Mouse (Mus musculus) thymus, adult 2 months (tissue): Measurements from ENCODE around the gene Xirp2. TPM values are rescaled to one million over a fixed set of nuclear protein-coding genes. Genes with fewer than 3 reads are reported as not detected.
"Not testable (repeated sequence)": the region's sequence is repeated elsewhere in the genome, so short reads cannot be mapped to it uniquely, and the experiment has no call there.

ENCODE experiments used
- DNase-seq: peaks from one replicate; pipeline ENCODE4 v3.0.0; 2021
- H3K27ac ChIP-seq: fragments of 200-500 bp; 2 replicates; pipeline ENCODE4 v1.5.1; 2012; ENCODE audit warnings: low read length, control low read depth; ENCODE audit not compliant: control insufficient read depth, insufficient read depth
- H3K27me3 ChIP-seq: fragments of 200-500 bp; 2 replicates; pipeline ENCODE4 v1.6.1; 2012; ENCODE audit warnings: mild to moderate bottlenecking, low read length, moderate library complexity, mixed read lengths; ENCODE audit not compliant: control insufficient read depth, insufficient read depth
- H3K36me3 ChIP-seq: fragments of 200-500 bp; 2 replicates; pipeline ENCODE4 v1.6.1; 2012; ENCODE audit warnings: mild to moderate bottlenecking, low read length, moderate library complexity; ENCODE audit not compliant: control insufficient read depth, insufficient read depth
- H3K4me1 ChIP-seq: fragments of 200-500 bp; replicated peaks from 2 replicates; pipeline ENCODE4 v1.6.1; 2012; ENCODE audit warnings: low read length; ENCODE audit not compliant: control insufficient read depth, insufficient read depth
- H3K4me3 ChIP-seq: fragments of 200-500 bp; 2 replicates; pipeline ENCODE4 v1.5.1; 2012; ENCODE audit warnings: mild to moderate bottlenecking, low read length, control low read depth, moderate library complexity; ENCODE audit not compliant: control insufficient read depth, insufficient read depth
- CTCF ChIP-seq: fragments of 200-500 bp; IDR thresholded peaks from 2 replicates; pipeline ENCODE4 v1.5.1; 2012; ENCODE audit warnings: mild to moderate bottlenecking, control low read depth, low read length, moderate library complexity, borderline replicate concordance; ENCODE audit not compliant: control insufficient read depth, poor library complexity, insufficient read depth; ENCODE audit errors: extremely low read depth
- POLR2A ChIP-seq: fragments of 200-500 bp; IDR thresholded peaks from 2 replicates; pipeline ENCODE4 v1.6.1; 2012; ENCODE audit warnings: mild to moderate bottlenecking, low read length, control low read depth, moderate library complexity; ENCODE audit not compliant: control insufficient read depth, poor library complexity, insufficient read depth; ENCODE audit errors: extremely low read depth
- WGBS: fragments of 180-500 bp; shearing (Covaris S2); methylation state at CpG from one replicate; pipeline ENCODE4 v1.1.7; 2018; 5-methylcytosine and 5-hydroxymethylcytosine counted together
- polyA plus RNA-seq: library from polyadenylated mRNA; depleted of rRNA; stranded (reverse); fragments of >200 nt; gene quantifications from 2 replicates; pipeline ENCODE4 v1.2.3, GENCODE M21; 2012; rRNA removed

Gene Xirp2
- 0.01 and 0.20 TPM in 2 replicates for polyA plus RNA-seq

- no peak for DNase-seq
- WGBS, result 82% methylated on average over 3 of the region's 3 CpGs
- H3K4me1 ChIP-seq, result no peaks in the 10 kb centered on the region
- H3K27ac ChIP-seq, result no peak within 1 kb of the TSS
- no peaks in the 10 kb centered on the region for H3K27me3 ChIP-seq
- TF ChIP-seq CTCF, result no peak
- TF ChIP-seq POLR2A, result no peak
- H3K4me3 ChIP-seq, result no peak within 1 kb of the TSS
- no peaks in the 10 kb centered on the region for H3K36me3 ChIP-seq
These were observed at the start of gene Xirp2 for GRCm38 (mm10) chr2:67445780-67446179. Gene Xirp2, plus strand, starts transcription at chr2:67446002.

GRCm38 (mm10) chr2:67413425-67413824 is 32.4 kb upstream of the Xirp2 start, which contains the start of gene Gm21830:
Gene Gm21830, plus strand, starts transcription at chr2:67413725.
- DNase-seq, H3K36me3 ChIP-seq, H3K27ac ChIP-seq, H3K27me3 ChIP-seq, H3K4me3 ChIP-seq, H3K4me1 ChIP-seq: not testable (repeated sequence)
- no CpG with 5 or more reads among the region's 1 CpGs for WGBS

GRCm38 (mm10) chr2:67420853-67421252 is 24.9 kb upstream of the Xirp2 start:
- no peaks in the 10 kb centered on the region for H3K4me1 ChIP-seq
- DNase-seq, result no peak
- no peak for TF ChIP-seq POLR2A
- no peak for TF ChIP-seq CTCF
- no peaks in the 10 kb centered on the region for H3K36me3 ChIP-seq
- H3K27ac ChIP-seq, result no peak overlapping the region
- H3K27me3 ChIP-seq, result no peaks in the 10 kb centered on the region
- no peak overlapping the region for H3K4me3 ChIP-seq

GRCm38 (mm10) chr2:67422799-67423198 is 23.0 kb upstream of the Xirp2 start:
- WGBS, result 76% methylated on average over 1 of the region's 1 CpGs
- H3K4me3 ChIP-seq, result no peak overlapping the region
- no peak for DNase-seq
- H3K27ac ChIP-seq, result no peak overlapping the region
- H3K4me1 ChIP-seq, result no peaks in the 10 kb centered on the region
- H3K27me3 ChIP-seq, result no peaks in the 10 kb centered on the region
- H3K36me3 ChIP-seq, result no peaks in the 10 kb centered on the region
- TF ChIP-seq POLR2A, result no peak
- no peak for TF ChIP-seq CTCF

GRCm38 (mm10) chr2:67433081-67433480 is 12.7 kb upstream of the Xirp2 start, which contains the start of gene Gm26727:
Gene Gm26727, minus strand, starts transcription at chr2:67433181.
- Histone ChIP-seq H3K27ac (no peak within 1 kb of the TSS), H3K36me3 (no peaks in the 10 kb centered on the region), H3K4me3 (no peak within 1 kb of the TSS), H3K27me3 (no peaks in the 10 kb centered on the region), H3K4me1 (no peaks in the 10 kb centered on the region)
- no peak for DNase-seq
- no peak for TF ChIP-seq POLR2A
- TF ChIP-seq CTCF, result no peak
- 66% methylated on average over 2 of the region's 2 CpGs for WGBS

GRCm38 (mm10) chr2:67438309-67438708 is 7.5 kb upstream of the Xirp2 start:
- no peaks in the 10 kb centered on the region for H3K4me1 ChIP-seq
- no peaks in the 10 kb centered on the region for H3K36me3 ChIP-seq
- TF ChIP-seq POLR2A (no peak), CTCF (no peak)
- H3K27me3 ChIP-seq, result no peaks in the 10 kb centered on the region
- no peak overlapping the region for H3K27ac ChIP-seq
- DNase-seq, result no peak
- no peak overlapping the region for H3K4me3 ChIP-seq
- WGBS, result 88% methylated on average over 8 of the region's 8 CpGs

GRCm38 (mm10) chr2:67446772-67447171 is 970 bp downstream of the Xirp2 start:
- Histone ChIP-seq H3K27ac (no peak overlapping the region), H3K36me3 (no peaks in the 10 kb centered on the region), H3K27me3 (no peaks in the 10 kb centered on the region), H3K4me1 (no peaks in the 10 kb centered on the region), H3K4me3 (no peak overlapping the region)
- WGBS, result 83% methylated on average over 1 of the region's 1 CpGs
- no peak for DNase-seq
- TF ChIP-seq CTCF, result no peak
- no peak for TF ChIP-seq POLR2A
